Mouse (Mus musculus): ENCODE measurements around the gene Ankib1.
"Not testable (repeated sequence)": the region's sequence is repeated elsewhere in the genome, so short reads cannot be mapped to it uniquely, and the experiment has no call there.

Gene Ankib1

DNA sequence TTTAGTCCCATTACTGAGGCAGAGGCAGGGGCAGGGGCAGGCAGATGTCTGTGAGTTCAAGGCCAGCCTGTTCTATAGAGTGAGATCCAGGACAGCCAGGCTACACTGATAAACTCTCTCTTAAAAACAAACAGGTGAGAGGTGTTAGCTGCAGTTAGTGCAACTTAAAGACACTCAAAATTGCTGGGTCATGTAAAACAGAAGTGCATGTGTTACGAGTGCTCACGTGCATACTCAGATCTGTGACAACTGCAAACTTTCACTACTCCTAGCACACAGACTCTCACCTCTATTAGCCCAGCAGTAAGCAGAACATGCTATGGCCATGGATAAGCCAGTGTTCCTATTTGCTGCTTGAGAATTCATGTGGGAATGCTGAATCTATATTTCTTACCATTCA lies 79.3 kb downstream of the Ankib1 start:
- DNase-seq (ENCODE audit: low spot score): no peak

DNA sequence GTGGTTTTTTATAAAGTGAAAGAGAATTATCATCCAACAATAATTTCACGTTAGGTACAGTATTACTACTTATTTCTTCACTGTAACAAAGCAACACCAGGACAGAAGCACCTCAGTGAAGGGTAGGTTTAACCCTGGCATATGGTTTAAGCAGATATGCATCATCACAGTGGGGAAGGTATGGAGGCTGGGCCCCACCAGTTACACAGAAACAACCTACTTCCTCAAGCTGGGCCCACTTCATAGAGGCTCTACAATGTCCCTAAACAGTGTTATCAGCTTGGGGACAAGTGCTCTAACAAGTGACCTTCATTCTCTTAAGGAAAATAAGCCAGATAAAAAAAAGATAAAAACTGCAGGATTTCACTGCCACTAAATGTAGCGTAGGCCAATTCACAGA lies 79.9 kb downstream of the Ankib1 start:
- no peak for DNase-seq (ENCODE audit: low spot score)

DNA sequence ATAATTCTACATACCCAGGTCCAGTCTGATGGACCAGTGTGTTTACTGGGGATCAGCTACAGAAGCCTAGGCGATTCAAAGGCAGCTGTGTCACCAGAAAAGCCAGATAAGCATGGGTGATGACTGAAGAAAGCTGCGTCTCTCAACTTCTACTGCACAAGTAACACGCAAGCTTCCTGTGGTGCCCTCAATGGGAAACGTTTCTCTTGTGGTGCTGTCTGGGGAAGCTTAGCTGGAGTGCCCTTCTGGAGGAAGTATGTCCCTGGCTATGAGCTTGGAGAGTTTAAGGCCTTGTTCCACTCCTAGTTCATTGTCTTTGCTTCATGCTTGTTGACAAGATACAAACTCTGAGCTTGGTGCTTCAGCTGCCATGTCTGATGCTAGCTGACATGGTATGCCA lies 83.4 kb downstream of the Ankib1 start:
- DNase-seq (ENCODE audit: low spot score): no peak

DNA sequence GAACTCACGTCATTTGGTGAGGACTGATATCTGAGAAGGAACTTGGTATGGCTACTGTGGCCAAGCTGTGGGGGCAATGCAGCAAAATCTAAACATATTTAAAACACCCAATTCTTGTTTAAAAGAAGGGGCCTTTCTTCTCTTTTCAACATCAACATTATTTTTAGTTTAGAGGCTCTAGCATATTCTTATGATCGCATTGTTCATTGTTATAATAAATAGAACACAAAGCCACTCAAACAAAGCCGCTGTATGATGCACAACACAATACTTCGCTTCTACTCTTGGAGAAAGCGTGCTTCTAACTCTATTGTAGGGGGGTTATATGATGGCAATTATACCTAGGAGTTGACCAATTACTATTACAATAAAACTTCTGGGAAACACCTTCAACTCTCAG lies 86.9 kb downstream of the Ankib1 start:
- DNase-seq (ENCODE audit: low spot score): no peak

DNA sequence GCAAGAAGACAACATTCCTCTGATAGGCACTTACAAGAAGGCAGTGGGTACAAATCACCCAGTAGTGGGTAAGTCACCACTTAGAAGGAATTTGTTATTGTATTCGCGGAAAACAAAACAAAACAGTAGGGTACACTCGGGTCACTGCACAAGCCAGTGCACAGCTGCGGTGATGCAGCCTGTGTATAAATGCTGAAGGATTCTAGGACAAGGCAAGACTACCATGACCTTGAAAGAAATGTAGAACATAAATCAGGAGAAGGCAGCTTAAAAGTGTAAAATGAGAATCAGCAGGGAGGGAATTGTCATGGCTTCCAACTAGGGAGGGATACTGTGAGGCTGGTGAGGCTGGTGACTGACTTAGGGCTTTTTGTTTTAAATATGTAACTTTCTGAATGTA lies 100.5 kb downstream of the Ankib1 start:
- no peak for DNase-seq (ENCODE audit: low spot score)

DNA sequence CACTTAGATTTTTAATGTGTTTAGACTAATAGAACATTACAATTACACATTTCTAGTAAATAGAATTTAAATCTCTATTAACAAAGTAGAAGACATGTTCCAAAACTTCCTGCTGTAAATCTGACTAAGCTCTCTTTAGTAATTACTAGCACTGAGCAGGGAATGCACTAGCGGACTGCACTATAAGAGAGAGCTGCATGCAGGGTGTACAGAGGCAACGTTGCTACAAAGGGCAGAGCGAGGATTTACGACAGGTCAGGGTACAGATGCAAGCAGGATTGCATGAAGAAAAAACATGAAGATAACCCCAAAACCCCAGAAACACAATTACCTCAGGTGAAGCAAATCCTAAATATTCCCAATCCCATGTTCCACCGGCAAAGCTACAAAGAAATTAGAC lies 102.7 kb downstream of the Ankib1 start:
- no peak for DNase-seq (ENCODE audit: low spot score)

DNA sequence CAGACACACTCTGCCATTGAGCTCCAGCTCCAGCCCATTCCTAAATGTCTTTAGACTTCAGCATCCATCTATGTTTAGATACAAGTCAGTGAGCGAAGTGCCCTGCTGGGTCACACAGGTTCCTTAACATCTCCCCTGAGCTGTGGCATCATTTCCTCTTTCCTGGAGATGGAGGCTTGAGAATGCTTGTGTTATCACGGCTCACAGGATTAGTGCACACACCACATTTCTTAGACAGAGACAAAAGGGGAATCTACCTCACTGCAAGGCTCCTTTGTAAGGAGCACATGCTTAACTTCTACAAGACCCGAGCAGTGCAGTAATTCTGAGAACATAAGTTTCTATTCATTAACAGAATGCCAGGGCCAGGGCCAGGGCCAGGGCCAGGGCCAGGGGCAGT lies 106.7 kb downstream of the Ankib1 start:
- no peak for DNase-seq (ENCODE audit: low spot score)

DNA sequence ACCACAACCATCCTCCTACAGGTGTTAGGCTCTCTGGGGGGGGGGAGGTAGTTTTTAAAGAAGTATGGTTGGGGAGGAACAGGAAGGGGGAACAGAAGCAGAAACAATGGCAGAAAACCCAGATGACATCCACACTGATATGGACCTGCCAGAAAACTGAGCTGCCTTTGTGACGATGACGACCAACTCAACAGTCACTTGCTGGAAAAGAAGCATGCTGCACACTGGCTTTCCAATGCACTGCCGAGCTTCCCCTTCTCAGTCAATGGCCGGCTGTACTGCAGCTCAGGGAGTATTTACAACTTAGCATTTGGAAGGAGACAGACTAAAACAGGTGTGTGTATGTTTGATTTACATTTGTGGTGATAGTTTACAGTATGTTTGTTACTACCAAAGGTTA lies 107.5 kb downstream of the Ankib1 start:
- no peak for DNase-seq (ENCODE audit: low spot score)

DNA sequence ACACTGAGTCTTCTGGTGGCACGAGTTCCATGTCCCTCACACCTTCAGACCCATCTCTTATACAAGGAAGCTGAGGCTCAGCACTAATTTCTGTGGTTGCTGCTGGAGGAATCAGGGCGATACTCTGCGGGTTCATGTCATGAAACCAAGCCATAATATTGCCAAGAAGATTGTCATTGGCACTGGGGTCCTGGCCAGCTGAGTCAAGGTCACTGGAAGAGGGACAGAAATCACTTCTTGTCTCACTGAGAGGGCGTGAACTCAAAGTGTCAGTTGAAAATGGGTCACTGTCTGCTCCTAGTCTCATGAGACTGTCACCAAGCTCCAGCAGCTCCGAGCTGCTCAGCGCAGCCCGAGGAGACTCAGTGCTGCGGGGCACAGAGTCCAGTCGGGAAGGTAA lies 109.8 kb downstream of the Ankib1 start:
- no peak for DNase-seq (ENCODE audit: low spot score)

DNA sequence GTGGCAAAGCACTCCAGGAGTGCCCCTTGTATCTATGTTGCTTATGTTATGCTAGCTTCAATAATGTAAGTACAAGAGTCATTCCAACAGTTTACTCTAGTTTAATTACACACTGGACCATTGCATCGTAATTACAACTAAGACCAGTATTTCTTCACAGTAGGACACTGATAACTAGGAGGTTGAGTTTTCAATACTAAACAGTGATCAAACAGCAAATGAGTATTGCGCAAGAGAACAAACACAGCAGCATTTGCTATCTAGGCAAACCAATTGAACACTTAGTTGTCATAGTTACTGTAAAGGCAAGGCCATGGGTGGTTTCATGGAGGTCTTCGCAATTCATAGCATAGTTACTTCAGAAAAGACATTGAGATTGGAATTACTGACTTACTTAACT lies 111.4 kb downstream of the Ankib1 start:
- DNase-seq (ENCODE audit: low spot score): no peak

DNA sequence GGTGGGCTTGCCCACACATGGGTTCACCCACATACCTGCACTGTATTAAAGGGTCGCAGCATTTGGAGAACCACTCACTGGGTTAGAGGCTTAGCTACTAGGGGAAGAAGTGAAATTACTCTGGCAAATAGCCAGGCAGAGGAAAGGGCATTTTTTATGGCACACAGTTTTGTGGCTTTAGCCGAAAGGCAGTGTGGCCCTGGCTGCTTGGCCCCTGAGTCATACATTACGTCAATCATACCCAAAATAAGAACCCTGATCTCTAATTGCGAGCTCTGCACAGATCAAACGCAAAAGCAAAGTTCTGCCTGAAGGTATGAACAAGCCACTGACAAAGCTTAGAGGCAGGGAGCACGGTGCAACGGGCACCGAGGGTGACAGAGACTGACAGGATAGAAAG lies 114.4 kb downstream of the Ankib1 start:
- DNase-seq (ENCODE audit: low spot score): no peak

DNA sequence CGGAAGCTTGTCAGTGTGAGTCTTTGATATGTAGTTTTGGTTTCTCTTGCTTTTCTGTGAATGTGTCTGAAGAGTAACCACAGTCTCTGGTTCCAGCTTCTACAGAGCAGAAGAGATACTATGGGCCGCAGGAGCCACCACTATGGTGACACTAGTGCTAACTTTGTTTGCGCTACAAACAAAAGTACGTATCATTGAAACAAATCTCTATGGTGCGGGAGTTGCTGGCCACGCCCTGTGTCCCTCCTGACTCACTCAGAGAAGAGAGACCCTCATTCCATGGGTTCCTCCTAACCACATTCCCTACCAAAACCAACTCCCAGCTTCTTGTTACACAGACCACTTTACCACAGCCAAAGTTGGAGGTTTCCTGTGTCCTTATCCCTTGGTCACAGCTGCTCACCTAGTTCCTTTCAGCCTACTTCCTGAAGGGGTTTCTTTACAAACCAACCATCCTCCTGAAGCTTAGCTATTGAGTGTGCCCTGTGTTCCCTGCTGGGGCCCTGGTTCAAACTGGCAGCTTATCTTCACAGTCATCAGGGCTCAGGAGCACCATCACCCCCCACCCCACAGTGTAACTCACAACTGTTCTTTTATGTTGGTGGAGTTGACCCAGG lies 132.7 kb downstream of the Ankib1 start:
- DNase-seq (ENCODE audit: low spot score): no peak

DNA sequence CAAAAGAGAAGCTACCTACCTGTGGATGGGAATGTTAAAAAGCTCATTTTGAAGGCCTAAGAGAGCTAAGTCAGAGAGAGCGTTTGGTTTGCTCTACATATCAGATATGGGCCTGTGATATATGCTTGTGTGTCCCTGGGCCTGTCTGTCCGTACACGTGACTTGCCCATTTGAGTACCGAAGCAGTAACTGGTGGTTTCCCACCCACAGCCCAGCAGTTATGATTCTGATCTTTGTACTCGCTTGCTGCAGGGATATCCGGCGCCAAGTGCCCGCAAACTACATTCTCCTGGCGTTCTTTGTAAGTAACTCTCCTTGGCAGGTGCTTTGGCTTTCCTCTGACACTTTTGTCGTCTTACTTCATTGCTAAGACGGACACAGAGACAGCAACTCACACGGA lies 136.1 kb downstream of the Ankib1 start:
- no peak for DNase-seq (ENCODE audit: low spot score)

DNA sequence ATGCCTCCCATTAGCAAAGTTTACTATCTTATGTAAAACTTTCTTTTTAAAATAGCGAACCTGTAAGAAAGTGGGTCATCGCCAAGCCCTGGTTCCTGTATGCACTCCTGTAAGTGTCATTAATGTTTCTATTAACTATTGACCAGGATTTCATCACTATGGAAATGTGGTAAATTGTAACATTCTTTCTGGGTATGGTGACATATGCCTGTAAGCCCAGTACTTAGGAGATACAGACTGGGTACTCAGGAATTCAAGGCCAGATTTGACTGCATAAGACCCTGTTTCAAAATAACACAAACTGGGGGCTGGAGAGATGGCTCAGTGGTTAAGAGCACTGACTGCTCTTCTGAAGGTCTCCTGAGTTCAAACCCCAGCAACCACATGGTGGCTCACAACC lies 137.5 kb downstream of the Ankib1 start:
- DNase-seq (ENCODE audit: low spot score): no peak

DNA sequence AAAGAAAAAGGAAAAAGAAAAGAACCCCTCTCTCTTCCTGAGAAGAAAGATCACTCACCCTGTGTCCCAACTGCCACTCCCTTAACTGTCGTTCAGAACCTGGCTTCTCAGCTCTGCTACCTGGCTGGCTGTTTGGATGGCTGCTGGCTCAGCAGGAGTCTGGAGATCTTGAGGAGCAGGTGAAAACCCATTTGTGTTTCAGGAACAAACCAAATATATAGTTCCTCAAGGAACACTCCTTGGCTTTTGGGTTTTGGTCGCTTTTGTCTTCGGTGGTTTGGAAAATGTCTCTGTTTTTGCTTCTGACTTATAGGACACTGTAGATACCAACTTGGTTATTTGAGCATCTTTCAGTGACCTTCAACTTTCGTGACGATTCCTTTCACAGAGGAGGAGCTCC lies 145.6 kb downstream of the Ankib1 start, which contains the start of gene Gatad1:
Gene Gatad1 (minus strand): TSS at position 101 of the 400 bp plus-strand sequence.
- DNase-seq (ENCODE audit: low spot score): no peak

DNA sequence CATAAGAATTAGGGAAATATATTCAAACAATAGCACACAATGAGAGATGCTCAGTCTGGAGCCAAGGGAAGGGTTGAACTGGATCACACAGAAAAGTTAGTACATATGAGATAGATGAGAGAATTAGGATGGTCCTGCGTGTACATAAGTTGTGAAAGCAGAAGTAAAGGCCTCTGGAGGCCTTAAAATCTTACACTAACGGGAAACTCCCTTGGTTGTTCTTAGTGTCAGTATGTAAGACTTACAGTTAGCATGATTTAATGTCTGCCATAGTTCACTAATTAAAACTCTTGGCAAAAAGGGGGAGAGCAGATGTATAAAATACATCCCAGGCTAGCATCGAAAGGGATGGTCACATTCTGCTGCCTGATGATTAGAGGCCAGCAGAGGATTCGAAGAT lies 148.9 kb downstream of the Ankib1 start:
- DNase-seq (ENCODE audit: low spot score): no peak

DNA sequence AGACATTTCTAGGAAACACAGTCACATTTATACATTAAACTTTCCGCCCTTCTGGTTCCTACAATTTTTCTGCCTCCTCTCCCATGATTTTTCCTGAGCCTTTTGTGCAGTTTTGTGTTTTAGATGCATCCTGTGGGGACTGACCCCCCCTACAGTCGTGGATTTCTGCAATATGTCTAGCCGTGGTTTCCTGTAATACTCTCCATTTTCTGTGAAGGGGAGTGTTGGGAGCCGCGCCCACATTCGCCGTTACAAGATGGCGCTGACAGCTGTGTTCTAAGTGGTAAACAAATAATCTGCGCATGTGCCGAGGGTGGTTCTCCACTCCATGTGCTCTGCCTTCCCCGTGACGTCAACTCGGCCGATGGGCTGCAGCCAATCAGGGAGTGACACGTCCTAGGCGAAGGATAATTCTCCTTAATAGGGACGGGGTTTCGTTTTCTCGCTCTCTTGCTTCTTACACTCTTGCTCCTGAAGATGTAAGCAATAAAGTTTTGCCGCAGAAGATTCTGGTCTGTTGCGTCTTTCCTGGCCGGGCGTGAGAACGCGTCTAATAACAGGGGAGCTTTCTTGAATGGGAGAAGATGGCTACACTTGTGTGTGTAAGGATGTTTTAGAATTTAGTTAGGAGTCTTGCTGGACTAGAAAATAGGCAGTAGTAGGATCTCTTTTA lies 149.7 kb downstream of the Ankib1 start:
- not testable (repeated sequence) for DNase-seq (ENCODE audit: low spot score)

DNA sequence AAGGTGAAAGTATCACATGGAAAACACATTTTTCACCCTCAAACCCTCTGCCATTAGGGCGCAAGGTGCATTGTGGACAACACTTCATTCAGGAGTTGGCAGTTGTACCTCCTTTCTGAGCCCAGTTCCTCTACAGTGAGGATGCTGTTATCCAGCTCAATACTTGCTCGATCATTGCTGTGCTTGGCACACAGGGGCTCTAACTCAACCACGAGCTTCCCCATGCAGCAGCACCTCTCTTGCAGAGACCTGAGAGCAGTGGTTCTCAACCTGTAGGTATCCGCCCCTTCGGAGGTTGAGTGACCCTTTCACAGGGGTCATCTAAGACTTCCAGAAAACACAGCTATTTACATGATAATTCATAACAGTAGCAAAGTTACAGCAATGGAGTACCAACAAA lies 151.1 kb downstream of the Ankib1 start:
- DNase-seq (ENCODE audit: low spot score): no peak

DNA sequence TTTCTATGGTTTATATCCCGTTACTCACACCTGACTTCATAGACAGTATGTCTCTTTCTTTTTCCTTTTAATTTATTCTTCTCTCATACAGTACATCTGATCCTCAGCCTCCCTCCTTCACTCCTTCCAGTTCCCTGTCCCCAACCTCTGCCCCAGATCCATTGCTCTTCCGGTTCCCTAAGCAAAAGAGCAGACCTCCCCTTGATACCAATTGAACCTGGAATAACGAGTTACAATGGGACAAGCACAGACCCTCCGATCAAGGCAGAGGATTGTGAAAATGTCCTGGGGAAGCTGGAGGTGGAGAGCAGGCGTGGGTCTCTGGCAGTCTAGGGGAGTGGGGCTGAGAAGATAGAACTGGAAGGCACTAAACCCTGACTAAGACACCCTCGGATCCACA lies 151.8 kb downstream of the Ankib1 start, which contains the start of gene Tmbim7:
Gene Tmbim7 (plus strand): TSS at position 301 of the 400 bp plus-strand sequence.
- DNase-seq (ENCODE audit: low spot score): no peak

DNA sequence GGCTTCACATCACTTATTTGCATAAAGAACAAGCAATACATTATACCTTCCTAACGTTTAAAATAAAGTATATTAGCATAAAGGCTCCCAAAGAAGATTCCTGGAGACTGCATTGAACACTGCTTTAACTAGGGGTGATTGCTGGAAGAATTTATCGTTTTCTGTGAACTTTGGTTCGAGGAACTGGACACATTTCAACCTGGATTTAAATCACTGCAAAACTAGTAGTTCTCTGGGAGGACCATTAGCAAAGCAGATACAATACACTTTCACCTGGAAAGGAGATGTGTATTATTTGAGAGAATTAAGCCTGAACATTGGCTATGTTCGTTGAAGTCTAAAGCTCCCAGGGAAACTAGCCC lies 153.9 kb downstream of the Ankib1 start:
- DNase-seq (ENCODE audit: low spot score): no peak

DNA sequence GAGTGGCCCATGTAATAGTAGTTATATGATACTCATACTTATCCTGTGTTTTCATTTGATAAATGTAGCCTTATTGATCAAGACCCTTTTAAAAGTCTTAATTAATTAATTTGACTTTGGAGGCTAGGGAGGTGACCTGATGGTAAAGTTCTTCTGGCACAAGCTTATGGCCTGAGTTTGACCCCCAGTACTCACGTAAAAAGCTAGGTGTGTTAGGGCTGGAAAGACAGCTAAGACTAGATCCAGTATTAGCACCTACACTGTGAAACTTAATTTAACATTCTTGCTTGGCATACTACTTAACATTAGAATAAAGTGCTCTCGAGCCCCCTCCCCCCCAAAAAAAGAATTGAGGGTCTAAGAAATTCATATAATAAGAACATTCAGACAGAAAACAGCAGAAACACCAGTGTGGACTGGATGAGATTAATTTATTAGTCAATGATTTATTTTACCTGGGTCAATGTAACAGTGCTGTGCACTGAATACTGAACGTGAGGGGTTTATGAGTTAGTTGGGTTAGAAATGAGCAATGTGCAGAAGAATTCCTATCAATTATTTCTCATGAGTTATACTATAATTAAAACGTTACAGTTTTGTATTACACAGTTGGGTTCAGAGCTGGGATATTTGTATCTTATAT lies 154.4 kb downstream of the Ankib1 start:
- no peak for DNase-seq (ENCODE audit: low spot score)

DNA sequence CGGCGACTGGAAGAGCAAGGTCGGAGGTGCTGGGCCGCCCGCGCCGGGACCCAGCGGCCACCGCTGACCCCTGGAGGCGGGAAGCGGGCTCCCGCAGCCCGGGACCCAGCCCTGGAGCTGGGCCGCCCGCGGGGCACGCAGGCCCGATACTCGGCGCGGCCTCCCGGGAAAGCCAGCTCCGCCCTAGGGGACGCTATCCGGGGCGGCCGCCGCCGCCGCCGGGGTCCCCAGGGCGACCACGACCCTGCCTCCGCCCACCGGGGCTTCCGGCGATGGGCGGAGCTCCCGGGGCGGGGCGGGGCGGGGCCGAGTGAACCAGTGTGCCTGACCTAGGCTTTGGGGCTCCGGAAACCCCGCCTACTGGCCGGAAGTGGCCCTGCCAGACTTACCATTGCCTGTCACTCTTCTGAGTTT lies 155.0 kb downstream of the Ankib1 start:
- DNase-seq (ENCODE audit: low spot score): peak; percentile 89

DNA sequence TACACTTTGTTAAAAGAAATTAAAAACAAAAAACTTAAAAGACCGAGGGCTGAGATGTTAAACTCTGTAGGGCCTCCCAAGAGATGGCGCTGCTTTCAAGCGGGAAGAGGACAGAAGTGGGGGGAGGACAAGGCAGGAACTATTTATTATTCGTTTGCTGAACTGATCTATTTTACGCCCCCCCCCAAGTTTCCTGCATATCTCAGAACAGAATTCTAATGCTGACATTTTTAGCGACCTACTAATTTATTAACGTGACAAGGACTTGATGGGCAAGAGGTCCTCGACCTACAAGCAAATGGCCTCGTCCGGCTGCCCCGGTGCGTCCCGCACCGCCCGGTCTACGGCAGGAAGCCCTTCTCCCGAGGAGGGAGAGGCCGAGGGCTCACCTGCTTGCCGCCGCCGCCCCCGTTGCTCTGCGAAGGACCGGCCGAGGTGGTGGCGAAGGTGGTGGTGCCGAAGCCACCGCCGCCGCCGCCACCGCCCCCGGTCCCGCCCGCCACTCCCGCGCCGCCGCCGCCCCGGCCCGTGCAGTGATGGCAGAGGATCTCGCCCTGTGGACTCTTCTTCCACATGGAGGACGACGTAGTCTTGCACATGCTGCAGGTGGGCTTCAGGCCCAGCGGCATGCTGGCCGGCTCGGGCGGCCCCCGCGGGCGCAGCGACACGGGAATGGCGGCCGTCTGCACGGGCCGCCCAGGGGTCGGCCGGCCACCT lies 155.6 kb downstream of the Ankib1 start:
- peak; percentile 44 for DNase-seq (ENCODE audit: low spot score)
